Mouse (Mus musculus): ENCODE results near the gene Olfr114.

The Olfr114 gene

DNA sequence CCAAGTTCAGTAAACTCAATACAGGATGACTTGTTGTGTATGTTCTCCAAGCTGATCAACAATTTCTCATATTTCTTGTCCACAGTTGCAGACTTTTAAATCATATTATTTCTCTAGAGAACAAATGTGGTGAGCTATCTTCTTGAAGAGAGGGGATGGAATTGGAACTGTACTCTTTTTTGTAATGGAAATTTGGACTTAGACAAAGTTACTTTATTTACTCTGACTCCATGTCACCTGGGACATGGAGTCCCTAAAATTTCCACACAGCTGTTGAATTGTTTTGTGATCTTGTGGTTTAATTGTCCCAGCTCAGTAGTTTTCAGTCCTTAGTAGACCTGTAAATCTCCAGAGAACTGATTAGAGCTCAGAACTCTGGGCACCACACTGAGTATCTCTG, at the start of gene Olfr114:
Gene Olfr114, minus strand, starts transcription at position 101 of the 400 bp plus-strand sequence.
- DNase-seq (ENCODE audit: low read depth), result no peak

DNA sequence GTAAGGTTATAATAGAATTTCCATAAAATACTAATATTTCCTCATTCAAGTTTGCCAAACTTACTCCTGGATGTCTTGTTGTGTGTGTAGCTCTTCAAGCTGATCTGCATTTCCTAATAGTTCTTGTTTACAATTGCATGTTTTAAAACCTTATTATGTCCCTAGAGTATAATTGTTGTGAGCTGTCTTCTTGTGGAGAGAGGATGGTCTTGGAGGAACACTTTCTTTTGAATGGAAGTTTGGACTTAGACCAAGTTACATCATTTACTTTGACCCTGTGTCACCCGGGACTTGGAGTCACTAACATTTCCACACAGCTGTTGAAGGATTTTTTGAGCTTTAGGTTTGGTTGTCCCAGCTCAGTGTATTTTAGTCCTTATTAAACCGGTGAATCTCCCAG, 34.5 kb upstream of the Olfr114 start, which contains the start of the genes Olfr115 and Olfr116:
Gene Olfr115, minus strand, starts transcription at position 101 of the 400 bp plus-strand sequence.
Gene Olfr116, minus strand, starts transcription at position 191 of the 400 bp plus-strand sequence.
- no peak for DNase-seq (ENCODE audit: low read depth)

DNA sequence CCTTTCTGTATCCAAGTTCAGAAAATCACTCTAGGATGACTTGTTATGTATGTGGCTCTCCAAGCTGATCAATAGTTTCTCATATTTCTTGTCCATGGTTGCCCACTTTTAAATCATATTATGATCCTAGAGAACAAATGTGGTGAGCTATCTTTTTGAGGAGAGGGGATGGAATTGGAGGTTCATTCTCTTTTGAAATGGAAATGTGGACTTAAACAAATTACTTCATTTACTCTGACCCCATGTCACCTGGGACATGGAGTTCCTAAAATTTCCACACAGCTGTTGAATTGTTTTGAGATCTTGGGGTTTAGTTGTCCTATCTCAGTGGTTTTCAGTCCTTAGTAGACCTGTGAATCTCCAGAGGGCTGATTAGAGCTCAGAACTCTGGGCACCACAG, 15.0 kb downstream of the Olfr114 start, which contains the start of gene Olfr113:
Gene Olfr113, minus strand, starts transcription at position 101 of the 400 bp plus-strand sequence.
- DNase-seq (ENCODE audit: low read depth), result no peak

DNA sequence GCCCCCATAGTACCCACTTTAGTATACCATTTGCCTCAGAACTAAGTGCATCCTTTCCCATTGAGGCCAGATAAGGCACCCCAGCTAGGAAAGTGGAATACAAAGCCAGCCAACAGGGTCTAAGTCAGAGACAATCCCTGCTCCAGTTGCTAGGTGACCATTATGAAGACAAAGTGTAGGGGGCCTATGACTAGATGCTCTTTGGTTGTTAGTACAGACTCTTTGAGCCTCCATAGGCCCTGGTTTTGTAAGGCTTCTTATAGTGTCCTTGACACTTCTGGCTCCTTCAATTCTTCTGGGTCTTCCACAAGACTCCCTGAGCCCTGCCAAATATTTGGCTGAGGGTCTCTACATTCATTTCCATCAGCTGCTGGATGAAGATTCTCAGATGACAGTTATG, 23.2 kb downstream of the Olfr114 start, which contains the start of gene Olfr112:
Gene Olfr112, minus strand, starts transcription at position 101 of the 400 bp plus-strand sequence.
- no peak for DNase-seq (ENCODE audit: low read depth)

DNA sequence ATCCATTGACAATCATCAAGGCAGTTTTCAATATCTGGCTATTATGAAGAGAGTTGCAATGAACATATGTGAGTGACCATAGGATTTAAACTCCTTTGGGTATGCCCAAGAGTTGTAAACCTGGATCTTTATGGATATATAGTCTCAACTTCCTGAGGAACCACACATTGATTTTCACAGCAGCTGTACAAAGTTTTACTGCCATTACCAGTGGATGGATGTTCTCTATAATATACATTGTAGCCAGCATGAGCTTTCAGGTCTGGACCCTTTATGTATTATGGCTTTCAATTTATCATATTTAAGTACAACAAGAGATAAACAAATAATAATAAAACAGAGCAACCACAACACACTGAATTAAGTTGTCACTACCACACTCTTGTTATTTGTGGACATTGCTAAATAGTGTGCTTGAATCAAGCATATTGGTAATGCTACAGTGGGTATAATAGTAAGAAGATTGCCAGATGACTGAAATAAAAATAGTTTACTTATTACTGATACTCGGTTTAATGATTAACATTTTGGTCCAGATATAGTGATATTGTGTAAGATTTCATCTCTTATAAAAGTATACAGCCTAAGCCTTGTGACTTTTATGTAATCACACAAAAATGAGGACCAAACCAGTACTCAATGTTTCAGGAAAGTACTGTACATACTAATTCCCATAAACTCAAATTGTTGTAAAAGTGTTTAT, 33.5 kb downstream of the Olfr114 start:
- no peak for DNase-seq (ENCODE audit: low read depth)

DNA sequence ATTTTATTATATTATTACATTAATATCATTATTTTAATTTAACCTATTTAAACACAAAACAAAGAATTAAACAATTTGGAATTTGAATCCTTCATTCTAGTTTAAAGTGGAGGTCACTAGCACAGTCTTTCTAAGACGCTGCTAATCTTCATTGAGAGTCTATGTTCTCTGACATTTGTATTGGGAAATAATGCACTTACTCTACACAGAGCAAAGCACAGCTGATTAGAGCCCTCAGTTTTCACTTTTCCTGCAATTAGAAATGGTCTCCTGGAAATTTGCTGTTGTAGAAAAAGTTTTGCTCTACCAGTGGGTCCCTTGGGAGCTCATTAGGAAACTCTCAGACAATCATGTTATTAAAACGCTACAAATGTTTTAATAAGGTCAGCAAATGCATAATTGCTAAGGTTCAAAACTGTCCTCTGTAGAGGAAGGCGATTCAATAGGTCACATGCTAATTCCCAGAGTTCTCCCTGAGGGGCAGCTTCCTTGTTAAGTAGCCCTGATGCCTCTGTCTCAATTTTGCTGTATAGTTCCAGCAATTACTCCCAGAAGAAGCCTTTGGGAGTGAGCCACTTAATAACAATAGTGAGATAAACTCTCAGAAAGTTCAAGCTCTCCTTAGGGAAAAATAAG, 48.6 kb downstream of the Olfr114 start:
- DNase-seq (ENCODE audit: low read depth), result no peak

DNA sequence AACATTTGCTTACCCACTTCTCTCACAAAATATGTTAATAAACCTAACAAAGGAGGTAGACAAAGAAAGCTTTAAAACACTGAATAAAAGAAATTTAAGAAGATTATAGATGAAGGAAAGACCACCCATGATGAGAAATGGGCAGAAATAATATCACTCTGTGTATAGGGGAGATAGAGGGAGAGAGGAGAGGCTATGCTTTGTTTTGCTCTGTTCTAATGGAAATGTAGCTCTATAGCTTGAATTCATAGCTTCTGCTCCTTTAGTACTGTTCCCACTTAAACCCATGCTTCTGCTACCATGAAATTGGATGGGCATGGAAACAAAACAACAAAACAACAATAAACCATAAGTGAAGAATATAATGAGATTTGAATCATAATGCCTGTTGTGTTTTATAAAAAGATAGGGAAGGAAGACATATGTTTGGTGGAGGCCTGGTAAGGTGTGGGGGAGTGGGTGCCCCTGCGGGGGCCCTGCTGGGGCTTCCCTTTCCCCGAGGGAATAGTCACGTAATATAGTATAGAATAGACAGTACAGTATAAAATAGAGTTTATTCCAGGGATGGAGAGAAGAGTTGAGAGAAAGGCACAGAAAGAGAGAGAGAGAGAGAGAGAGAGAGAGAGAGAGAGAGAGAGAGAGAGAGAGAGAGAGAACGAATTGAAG, 51.0 kb downstream of the Olfr114 start:
- no peak for DNase-seq (ENCODE audit: low read depth)

Data from naive thymus-derived CD4-positive, alpha-beta T cell, adult 2 months (primary cell).